Mouse (Mus musculus): Measurements from ENCODE around the gene Taar7b. TPM values are rescaled to one million over a fixed set of nuclear protein-coding genes. Genes with fewer than 3 reads are reported as not detected.

Taar7b gene
- total RNA-seq (2014; rRNA removed): not detected in 2 replicates
- not detected in 2 replicates for polyA plus RNA-seq (2015; fragmentation: Nextera tagmentation; extraction: Ambion mirVana)

DNA sequence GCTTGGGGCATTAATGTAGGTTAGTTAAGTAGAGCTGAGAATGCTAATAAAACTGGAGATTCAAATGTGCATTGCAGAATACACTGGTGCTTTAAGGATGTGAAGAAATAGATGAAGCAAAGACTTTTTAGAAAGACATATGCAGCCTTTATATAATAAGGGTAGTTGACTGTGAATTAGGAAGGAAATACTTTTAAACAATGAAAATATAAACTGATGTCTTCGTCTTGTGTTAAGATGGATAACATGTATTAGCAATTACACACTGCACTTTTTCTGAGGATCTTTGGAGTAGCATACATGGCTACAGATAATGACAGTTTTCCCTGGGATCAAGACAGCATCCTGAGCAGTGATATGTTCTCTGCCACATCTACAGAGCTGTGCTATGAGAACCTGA lies at the start of gene Taar7b:
Gene Taar7b (plus strand): TSS at position 301 of the 400 bp plus-strand sequence.
- Histone ChIP-seq H3K4me1 (ENCODE audit: insufficient read depth, low read length) (no peaks in the 10 kb centered on the region), H3K4me3 (ENCODE audit: low read depth, low read length) (no peak within 1 kb of the TSS), H3K36me3 (ENCODE audit: insufficient read depth, low read length) (no peaks in the 10 kb centered on the region), H3K27ac (ENCODE audit: low read depth, low read length) (no peak within 1 kb of the TSS), H3K9ac (replicated peaks; ENCODE audit: low read length, poor library complexity, severe bottlenecking) (no peak within 1 kb of the TSS), H3K4me2 (ENCODE audit: low read depth, low read length, poor library complexity, severe bottlenecking) (no peak within 1 kb of the TSS), H3K27me3 (ENCODE audit: insufficient read depth, low read length) (no peaks in the 10 kb centered on the region), H3K9me3 (ENCODE audit: low read length) (no peaks in the 10 kb centered on the region)
- DNase-seq (ENCODE audit: low spot score) (no peak), ATAC-seq (ENCODE audit: low FRiP score) (no peak)
- 78% methylated on average over 1 of the region's 1 CpGs for WGBS
- no peak for TF ChIP-seq CTCF (IDR thresholded peaks at IDR 0.05)

- H3K9me3 ChIP-seq (ENCODE audit: low read length): no peaks in the 10 kb centered on the region
- DNase-seq (ENCODE audit: low spot score): peak; percentile 23
- no peak overlapping the region for H3K27ac ChIP-seq (ENCODE audit: low read depth, low read length)
- 90% methylated on average over 6 of the region's 6 CpGs for WGBS
- H3K4me2 ChIP-seq (ENCODE audit: low read depth, low read length, poor library complexity, severe bottlenecking): no peak overlapping the region
- ATAC-seq (ENCODE audit: low FRiP score): no peak
- no peak for TF ChIP-seq CTCF (IDR thresholded peaks at IDR 0.05)
- no peaks in the 10 kb centered on the region; the same call in 1 of the 2 replicates for H3K4me1 ChIP-seq (ENCODE audit: insufficient read depth, low read length)
- no peak overlapping the region for H3K9ac ChIP-seq (replicated peaks; ENCODE audit: low read length, poor library complexity, severe bottlenecking)
- H3K27me3 ChIP-seq (ENCODE audit: insufficient read depth, low read length): no peaks in the 10 kb centered on the region
- no peak overlapping the region for H3K4me3 ChIP-seq (ENCODE audit: low read depth, low read length)
- no peaks in the 10 kb centered on the region for H3K36me3 ChIP-seq (ENCODE audit: insufficient read depth, low read length)
Observed at GRCm38 (mm10) chr10:23951714-23952113, 48.0 kb upstream of the Taar7b start.

- Histone ChIP-seq H3K4me1 (ENCODE audit: insufficient read depth, low read length) (no peaks in the 10 kb centered on the region), H3K4me2 (ENCODE audit: low read depth, low read length, poor library complexity, severe bottlenecking) (no peak overlapping the region), H3K27ac (ENCODE audit: low read depth, low read length) (no peak overlapping the region), H3K36me3 (ENCODE audit: insufficient read depth, low read length) (no peaks in the 10 kb centered on the region), H3K27me3 (ENCODE audit: insufficient read depth, low read length) (no peaks in the 10 kb centered on the region), H3K9me3 (ENCODE audit: low read length) (no peaks in the 10 kb centered on the region), H3K4me3 (ENCODE audit: low read depth, low read length) (no peak overlapping the region), H3K9ac (replicated peaks; ENCODE audit: low read length, poor library complexity, severe bottlenecking) (no peak overlapping the region)
- WGBS: 71% methylated on average over 3 of the region's 3 CpGs
- DNase-seq (ENCODE audit: low spot score) (no peak), ATAC-seq (ENCODE audit: low FRiP score) (no peak)
- no peak for TF ChIP-seq CTCF (IDR thresholded peaks at IDR 0.05)
Observed at GRCm38 (mm10) chr10:23959071-23959470, 40.7 kb upstream of the Taar7b start.

GRCm38 (mm10) chr10:23960444-23960915 lies 39.3 kb upstream of the Taar7b start, which contains the start of gene Taar4:
TSS of gene Taar4 (plus strand) at chr10:23960494.
- DNase-seq (ENCODE audit: low spot score) (no peak), ATAC-seq (ENCODE audit: low FRiP score) (no peak)
- Histone ChIP-seq H3K27ac (ENCODE audit: low read depth, low read length) (no peak within 1 kb of the TSS), H3K4me2 (ENCODE audit: low read depth, low read length, poor library complexity, severe bottlenecking) (no peak within 1 kb of the TSS), H3K4me1 (ENCODE audit: insufficient read depth, low read length) (no peaks in the 10 kb centered on the region), H3K9me3 (ENCODE audit: low read length) (no peaks in the 10 kb centered on the region), H3K36me3 (ENCODE audit: insufficient read depth, low read length) (no peaks in the 10 kb centered on the region), H3K4me3 (ENCODE audit: low read depth, low read length) (no peak within 1 kb of the TSS), H3K27me3 (ENCODE audit: insufficient read depth, low read length) (no peaks in the 10 kb centered on the region), H3K9ac (replicated peaks; ENCODE audit: low read length, poor library complexity, severe bottlenecking) (no peak within 1 kb of the TSS)
- TF ChIP-seq CTCF (IDR thresholded peaks at IDR 0.05): no peak
- 96% methylated on average over 13 of the region's 13 CpGs for WGBS

GRCm38 (mm10) chr10:23963444-23963843 lies 36.3 kb upstream of the Taar7b start:
- no peak overlapping the region for H3K9ac ChIP-seq (replicated peaks; ENCODE audit: low read length, poor library complexity, severe bottlenecking)
- DNase-seq (ENCODE audit: low spot score): peak; percentile 50
- 65% methylated on average over 3 of the region's 3 CpGs for WGBS
- H3K9me3 ChIP-seq (ENCODE audit: low read length): no peaks in the 10 kb centered on the region
- no peak overlapping the region for H3K27ac ChIP-seq (ENCODE audit: low read depth, low read length)
- H3K36me3 ChIP-seq (ENCODE audit: insufficient read depth, low read length): no peaks in the 10 kb centered on the region
- no peak overlapping the region for H3K4me3 ChIP-seq (ENCODE audit: low read depth, low read length)
- no peak for TF ChIP-seq CTCF (IDR thresholded peaks at IDR 0.05)
- no peaks in the 10 kb centered on the region for H3K4me1 ChIP-seq (ENCODE audit: insufficient read depth, low read length)
- no peak for ATAC-seq (ENCODE audit: low FRiP score)
- no peaks in the 10 kb centered on the region for H3K27me3 ChIP-seq (ENCODE audit: insufficient read depth, low read length)
- no peak overlapping the region for H3K4me2 ChIP-seq (ENCODE audit: low read depth, low read length, poor library complexity, severe bottlenecking)

GRCm38 (mm10) chr10:23964921-23965610 lies 34.7 kb upstream of the Taar7b start:
- Histone ChIP-seq H3K9ac (replicated peaks; ENCODE audit: low read length, poor library complexity, severe bottlenecking) (no peak overlapping the region), H3K9me3 (ENCODE audit: low read length) (no peaks in the 10 kb centered on the region), H3K4me1 (ENCODE audit: insufficient read depth, low read length) (no peaks in the 10 kb centered on the region), H3K4me2 (ENCODE audit: low read depth, low read length, poor library complexity, severe bottlenecking) (no peak overlapping the region), H3K27me3 (ENCODE audit: insufficient read depth, low read length) (no peaks in the 10 kb centered on the region), H3K27ac (ENCODE audit: low read depth, low read length) (no peak overlapping the region), H3K4me3 (ENCODE audit: low read depth, low read length) (no peak overlapping the region), H3K36me3 (ENCODE audit: insufficient read depth, low read length) (no peaks in the 10 kb centered on the region)
- no peak for DNase-seq (ENCODE audit: low spot score)
- whole genome bisulfite sequencing: 93% methylated on average over 6 of the region's 6 CpGs
- ATAC-seq (ENCODE audit: low FRiP score): no peak
- TF ChIP-seq CTCF (IDR thresholded peaks at IDR 0.05): no peak

Data from midbrain, postnatal 0 days (tissue).